Mouse (Mus musculus): ENCODE data around the gene Dhx8.

DNA sequence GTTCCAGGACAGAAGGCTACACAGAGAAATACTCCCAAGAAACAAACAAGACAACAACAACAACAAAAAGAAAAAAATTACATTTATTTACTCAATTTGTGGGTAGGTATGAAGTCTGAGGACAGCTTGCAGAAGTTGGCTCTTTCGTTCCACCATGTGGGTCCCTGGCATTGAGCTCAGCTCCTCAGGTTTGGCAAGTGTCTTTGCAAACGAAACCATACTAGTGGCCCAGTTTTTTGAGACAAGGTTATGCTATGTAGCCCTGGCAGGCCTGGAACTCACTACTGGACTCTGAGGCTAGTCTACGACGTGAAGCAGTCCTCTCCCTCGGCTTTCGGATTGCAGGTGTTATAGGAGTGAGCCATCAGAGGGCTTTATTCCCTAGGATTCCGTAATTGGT is 32.7 kb upstream of the Dhx8 start:
- TF ChIP-seq CTCF (IDR thresholded peaks at IDR 0.05; ENCODE audit: low read depth, low read length) (no peak), POLR2A (IDR thresholded peaks at IDR 0.05; ENCODE audit: insufficient read depth, low read length) (no peak)
